Mouse (Mus musculus) midbrain, postnatal 0 days (tissue): ENCODE measurements around the gene Nsmce4a. TPM values are rescaled to one million over a fixed set of nuclear protein-coding genes. Genes with fewer than 3 reads are reported as not detected.

Experiments
- ATAC-seq: fragments of 200-750 bp; cut with Nextera tagmentation; 2 replicates; pipeline ENCODE4 v1.8.0; 2017; ENCODE audit warnings: moderate number of reproducible peaks, mild to moderate bottlenecking, moderate TSS enrichment, moderate library complexity; ENCODE audit not compliant: low FRiP score
- DNase-seq: peaks from one replicate; pipeline ENCODE4 v3.0.0-alpha.2; 2015; ENCODE audit warnings: low spot score
- H3K27ac ChIP-seq: fragments of 300-500 bp; sonication (generic); 2 replicates; pipeline ENCODE4 v1.5.1; 2014; ENCODE audit warnings: low read depth, mild to moderate bottlenecking, low read length, mixed read lengths
- H3K27me3 ChIP-seq: fragments of 300-500 bp; sonication (generic); 2 replicates; pipeline ENCODE4 v1.6.1; 2014; ENCODE audit warnings: low read length, control low read depth, mixed read lengths; ENCODE audit not compliant: insufficient read depth
- H3K36me3 ChIP-seq: fragments of 300-500 bp; sonication (generic); 2 replicates; pipeline ENCODE4 v1.6.1; 2014; ENCODE audit warnings: low read length, control low read depth, mixed read lengths; ENCODE audit not compliant: insufficient read depth
- H3K4me1 ChIP-seq: fragments of 300-500 bp; sonication (generic); 2 replicates; pipeline ENCODE4 v1.6.1; 2014; ENCODE audit warnings: mild to moderate bottlenecking, control low read depth, antibody characterized with exemption, low read length, mixed read lengths; ENCODE audit not compliant: insufficient read depth
- H3K4me2 ChIP-seq: fragments of 300-500 bp; sonication (generic); 2 replicates; pipeline ENCODE4 v1.6.1; 2014; ENCODE audit warnings: low read depth, mild to moderate bottlenecking, low read length, mixed read lengths; ENCODE audit not compliant: poor library complexity, severe bottlenecking
- H3K4me3 ChIP-seq: fragments of 300-500 bp; sonication (generic); 2 replicates; pipeline ENCODE4 v1.5.1; 2014; ENCODE audit warnings: low read depth, mild to moderate bottlenecking, low read length, moderate library complexity
- H3K9ac ChIP-seq: fragments of 300-500 bp; sonication (generic); replicated peaks from 2 replicates; pipeline ENCODE4 v1.6.1; 2014; ENCODE audit warnings: mild to moderate bottlenecking, low read length, moderate library complexity, mixed read lengths; ENCODE audit not compliant: poor library complexity, severe bottlenecking
- H3K9me3 ChIP-seq: fragments of 300-500 bp; sonication (generic); 2 replicates; pipeline ENCODE4 v1.6.1; 2016; ENCODE audit warnings: low read length, control low read depth
- CTCF ChIP-seq: IDR thresholded peaks from 2 replicates; pipeline ENCODE4 v1.5.1; 2016; ENCODE audit warnings: antibody characterized with exemption, mild to moderate bottlenecking
- WGBS: fragments of 180-500 bp; shearing (Covaris S2); extraction: QIAGEN DNeasy Blood & Tissue Kit; methylation state at CpG from one replicate; pipeline ENCODE4 v1.1.7; 2014; 5-methylcytosine and 5-hydroxymethylcytosine counted together
- polyA plus RNA-seq: library from polyadenylated mRNA; unstranded; fragments of >200 nt; fragmentation: Nextera tagmentation; extraction: Ambion mirVana; gene quantifications from 2 replicates; pipeline ENCODE4 v1.2.1, GENCODE M21; 2015
- total RNA-seq: library from RNA; depleted of rRNA; stranded (reverse); fragments of >200 nt; gene quantifications from 2 replicates; pipeline ENCODE4 v1.2.3, GENCODE M21; 2014

Nsmce4a gene
- total and polyA plus RNA-seq, 2 experiments from 2014 or later, result 38.7 to 67.7 TPM

GRCm38 (mm10) chr7:130563276-130563675 is 9.6 kb downstream of the Nsmce4a start:
- ATAC-seq, result no peak
- H3K4me1 ChIP-seq, result no peaks in the 10 kb centered on the region
- H3K27me3 ChIP-seq, result no peaks in the 10 kb centered on the region
- no peaks in the 10 kb centered on the region for H3K36me3 ChIP-seq
- H3K4me2 ChIP-seq, result no peak overlapping the region
- no peak for DNase-seq
- no peak overlapping the region for H3K9ac ChIP-seq
- WGBS, result 90% methylated on average over 4 of the region's 4 CpGs
- H3K4me3 ChIP-seq, result no peak overlapping the region
- H3K9me3 ChIP-seq, result no peaks in the 10 kb centered on the region
- no peak overlapping the region for H3K27ac ChIP-seq
- TF ChIP-seq CTCF, result no peak

GRCm38 (mm10) chr7:130560933-130561332 is 12.0 kb downstream of the Nsmce4a start:
- H3K4me3 ChIP-seq, result no peak overlapping the region
- no peaks in the 10 kb centered on the region for H3K4me1 ChIP-seq
- no peak overlapping the region for H3K27ac ChIP-seq
- no peaks in the 10 kb centered on the region for H3K27me3 ChIP-seq
- no peak overlapping the region for H3K9ac ChIP-seq
- no peak for TF ChIP-seq CTCF
- no peak overlapping the region for H3K4me2 ChIP-seq
- no peak for ATAC-seq
- H3K36me3 ChIP-seq, result no peaks in the 10 kb centered on the region
- H3K9me3 ChIP-seq, result no peaks in the 10 kb centered on the region
- 50% methylated on average over 1 of the region's 1 CpGs for WGBS
- DNase-seq, result no peak

- no peaks in the 10 kb centered on the region for H3K9me3 ChIP-seq
- ATAC-seq, result no peak
- 79% methylated on average over 4 of the region's 4 CpGs for WGBS
- H3K36me3 ChIP-seq, result no peaks in the 10 kb centered on the region
- no peak for TF ChIP-seq CTCF
- no peaks in the 10 kb centered on the region for H3K4me1 ChIP-seq
- no peak overlapping the region for H3K4me2 ChIP-seq
- H3K27me3 ChIP-seq, result no peaks in the 10 kb centered on the region
- no peak overlapping the region for H3K9ac ChIP-seq
- H3K4me3 ChIP-seq, result no peak overlapping the region
- no peak for DNase-seq
- H3K27ac ChIP-seq, result no peak overlapping the region
Measured at GRCm38 (mm10) chr7:130558592-130558991, 14.3 kb downstream of the Nsmce4a start.

GRCm38 (mm10) chr7:130555597-130555996 is 17.3 kb downstream of the Nsmce4a start:
- Histone ChIP-seq H3K4me3 (no peak overlapping the region), H3K4me1 (no peaks in the 10 kb centered on the region), H3K27me3 (no peaks in the 10 kb centered on the region), H3K9ac (no peak overlapping the region), H3K36me3 (no peaks in the 10 kb centered on the region), H3K9me3 (no peaks in the 10 kb centered on the region), H3K4me2 (no peak overlapping the region), H3K27ac (no peak overlapping the region)
- TF ChIP-seq CTCF, result no peak
- DNase-seq, result peak; percentile 16
- WGBS, result 32% methylated on average over 5 of the region's 5 CpGs
- ATAC-seq, result no peak

- Histone ChIP-seq H3K9ac (no peak overlapping the region), H3K4me3 (no peak overlapping the region), H3K36me3 (no peaks in the 10 kb centered on the region), H3K27me3 (no peaks in the 10 kb centered on the region), H3K27ac (no peak overlapping the region), H3K9me3 (no peaks in the 10 kb centered on the region), H3K4me2 (no peak overlapping the region), H3K4me1 (no peaks in the 10 kb centered on the region)
- DNase-seq (no peak), ATAC-seq (no peak)
- 64% methylated on average over 4 of the region's 4 CpGs for WGBS
- TF ChIP-seq CTCF, result no peak
Measured at GRCm38 (mm10) chr7:130553321-130553720, 19.6 kb downstream of the Nsmce4a start.

GRCm38 (mm10) chr7:130552780-130553179 is 20.1 kb downstream of the Nsmce4a start:
- 69% methylated on average over 5 of the region's 5 CpGs for WGBS
- H3K27ac ChIP-seq, result no peak overlapping the region
- no peak overlapping the region for H3K4me2 ChIP-seq
- H3K9me3 ChIP-seq, result no peaks in the 10 kb centered on the region
- ATAC-seq, result no peak
- no peak overlapping the region for H3K4me3 ChIP-seq
- H3K9ac ChIP-seq, result no peak overlapping the region
- DNase-seq, result peak; percentile 21
- H3K36me3 ChIP-seq, result no peaks in the 10 kb centered on the region
- no peaks in the 10 kb centered on the region for H3K27me3 ChIP-seq
- H3K4me1 ChIP-seq, result no peaks in the 10 kb centered on the region
- TF ChIP-seq CTCF, result no peak
